Mouse (Mus musculus) bone marrow, adult 2 months (tissue): ENCODE results near the gene Palld.

Source experiments
- CTCF ChIP-seq: fragments of 200-500 bp; IDR thresholded peaks from 2 replicates; pipeline ENCODE4 v1.5.1; 2011; ENCODE audit warnings: low read length, control low read depth; ENCODE audit not compliant: control insufficient read depth, insufficient read depth
- POLR2A ChIP-seq: fragments of 200-500 bp; IDR thresholded peaks from 2 replicates; pipeline ENCODE4 v1.6.1; 2011; ENCODE audit warnings: low read depth, mild to moderate bottlenecking, control low read depth, low read length, borderline replicate concordance; ENCODE audit not compliant: control insufficient read depth

DNA sequence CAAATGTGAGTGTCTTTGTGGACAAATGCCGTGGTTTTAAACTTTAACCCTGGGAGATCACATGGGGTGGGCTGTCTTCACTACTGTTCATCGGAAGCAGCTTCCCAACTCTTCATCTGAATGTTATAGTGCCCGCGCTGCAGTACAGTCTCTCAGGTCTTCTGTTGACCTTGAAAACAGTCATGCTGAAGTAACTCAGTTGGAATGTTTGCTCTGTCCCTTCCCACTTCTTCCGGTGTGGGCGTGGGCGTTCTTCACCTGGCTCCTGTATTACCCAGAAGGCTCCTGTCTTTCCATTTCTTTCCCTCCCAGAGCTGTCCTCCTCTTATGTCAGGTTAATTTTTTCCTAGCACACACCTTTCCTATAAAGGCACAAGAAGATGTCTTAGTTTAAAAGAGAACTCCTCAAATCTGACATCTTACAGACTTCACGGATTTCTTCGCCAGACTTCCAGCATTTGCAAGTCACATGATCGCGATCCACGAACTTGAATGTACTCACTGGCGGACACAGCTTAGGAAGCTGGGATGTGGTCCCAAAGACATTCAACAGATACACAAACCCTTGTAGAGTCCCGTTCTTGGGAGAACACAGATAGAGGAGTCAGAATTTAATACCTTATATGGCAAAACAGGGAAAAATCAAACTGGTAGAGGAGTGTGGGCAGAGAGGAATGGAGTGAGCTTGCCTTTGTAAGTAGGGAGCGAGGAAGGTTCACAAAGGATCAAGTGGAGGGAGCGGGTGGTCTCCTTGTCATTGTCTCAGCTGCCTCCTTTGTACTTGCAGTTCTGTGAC is 189.1 kb downstream of the Palld start:
- TF ChIP-seq CTCF (no peak), POLR2A (no peak)
